Mouse (Mus musculus) retina, postnatal 1 day (tissue): ENCODE results near the gene Fgfr2.

Experiments used
- DNase-seq: peaks from one replicate; pipeline ENCODE4 v3.0.0-alpha.2; 2012

Gene Fgfr2

DNA sequence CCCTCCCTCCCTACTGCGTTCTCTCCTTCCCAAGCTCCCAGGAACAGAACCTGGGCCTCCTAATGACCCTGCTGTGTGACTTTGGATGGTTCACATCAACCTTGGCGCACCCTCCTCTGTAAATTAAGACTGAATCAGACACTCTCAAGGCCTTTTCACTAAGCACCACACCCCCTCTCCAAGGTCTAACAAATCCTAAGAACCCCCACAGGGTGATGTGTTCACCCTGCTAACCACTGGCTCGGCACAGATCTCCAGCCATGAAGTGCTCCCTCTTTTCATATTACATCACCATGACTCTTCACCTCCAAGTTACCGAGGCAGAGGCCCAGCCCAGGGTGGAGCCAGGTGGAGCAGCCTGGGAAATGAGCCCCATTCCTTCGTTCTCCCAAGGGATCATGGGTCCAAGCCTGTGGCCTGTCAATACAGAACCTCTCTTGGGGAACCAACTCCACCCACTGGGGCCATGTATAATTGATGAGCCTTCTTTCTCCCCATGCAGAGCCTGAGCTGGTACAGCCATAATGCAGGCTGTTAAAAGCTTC, 777.6 kb downstream of the Fgfr2 start:
- no peak for DNase-seq

DNA sequence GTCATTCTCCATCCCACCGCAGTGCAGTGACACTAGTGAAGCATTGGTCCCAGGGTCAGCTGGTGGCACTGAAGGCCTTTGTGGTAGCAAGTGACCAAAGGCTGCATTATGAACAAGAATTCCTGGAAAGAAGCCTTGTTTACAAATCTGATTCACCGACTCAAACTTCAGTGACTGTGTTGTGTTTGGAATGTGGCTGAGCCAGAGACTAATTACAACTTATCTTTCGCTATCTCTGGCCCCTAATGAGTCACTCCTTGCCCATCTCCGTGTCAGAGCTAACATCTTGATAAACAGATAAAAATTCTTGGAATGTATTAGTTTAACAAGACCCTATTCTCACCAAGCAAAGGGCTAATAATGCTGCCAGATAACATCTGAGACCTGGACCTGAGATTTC, 778.5 kb downstream of the Fgfr2 start:
- no peak for DNase-seq

DNA sequence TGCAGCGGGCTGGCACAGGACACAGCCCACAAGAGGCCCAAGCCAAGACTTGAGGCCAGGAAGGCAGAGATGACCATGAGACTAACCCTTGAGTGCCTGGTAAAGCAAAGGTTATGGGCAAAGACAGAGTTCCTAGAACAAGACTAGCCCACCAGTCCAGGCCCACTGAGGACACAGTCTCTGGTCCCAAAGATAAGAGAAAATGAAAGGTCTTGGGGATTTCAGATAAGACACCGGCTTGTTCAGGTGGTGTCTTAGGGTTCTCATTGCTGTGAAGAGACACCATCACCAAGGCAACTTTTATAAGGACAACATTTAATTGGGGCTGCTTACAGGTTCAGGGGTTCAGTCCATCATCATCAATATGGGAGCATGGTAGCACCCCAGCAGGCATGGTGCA, 779.2 kb downstream of the Fgfr2 start:
- DNase-seq = no peak

- DNase-seq = no peak
These were observed 780.0 kb downstream of the Fgfr2 start for GRCm38 (mm10) chr7:132343146-132343545.

DNA sequence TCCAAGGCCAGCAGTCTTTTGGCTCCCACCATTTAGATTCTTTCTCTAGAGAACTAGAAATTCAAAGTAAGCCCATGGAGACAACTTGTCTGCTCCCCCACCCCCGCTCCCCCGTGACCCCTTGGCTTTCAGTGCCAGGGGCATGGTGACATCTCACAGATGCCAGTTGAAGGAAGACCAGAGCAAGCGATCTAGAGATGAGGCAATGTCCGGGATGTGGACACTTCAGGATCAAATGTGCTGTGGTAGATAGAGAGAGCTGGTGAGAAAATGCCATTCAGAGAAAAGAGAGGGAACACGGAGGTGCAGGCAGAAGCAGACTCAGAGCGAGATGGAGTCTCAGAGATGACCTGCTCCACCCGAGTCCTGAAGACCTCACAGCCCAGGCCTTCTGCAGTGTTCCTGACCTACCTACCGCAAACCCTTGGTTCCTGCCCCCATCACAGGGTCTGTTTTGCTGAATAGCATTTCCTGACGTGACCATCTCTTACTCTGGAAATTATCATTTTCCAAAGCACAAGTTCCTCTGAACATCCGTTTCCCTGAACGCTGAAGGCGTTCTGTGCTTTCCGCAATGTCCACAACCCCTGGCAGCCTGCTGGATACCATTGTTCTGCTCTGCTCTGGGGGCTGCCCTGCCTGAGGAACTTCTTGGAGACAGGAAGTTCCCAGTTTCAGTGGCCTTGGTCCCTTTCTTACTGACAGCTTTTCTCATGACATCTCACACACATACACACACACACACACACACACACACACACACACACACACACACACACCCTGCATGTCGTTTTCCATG, 783.9 kb downstream of the Fgfr2 start:
- no peak for DNase-seq

DNA sequence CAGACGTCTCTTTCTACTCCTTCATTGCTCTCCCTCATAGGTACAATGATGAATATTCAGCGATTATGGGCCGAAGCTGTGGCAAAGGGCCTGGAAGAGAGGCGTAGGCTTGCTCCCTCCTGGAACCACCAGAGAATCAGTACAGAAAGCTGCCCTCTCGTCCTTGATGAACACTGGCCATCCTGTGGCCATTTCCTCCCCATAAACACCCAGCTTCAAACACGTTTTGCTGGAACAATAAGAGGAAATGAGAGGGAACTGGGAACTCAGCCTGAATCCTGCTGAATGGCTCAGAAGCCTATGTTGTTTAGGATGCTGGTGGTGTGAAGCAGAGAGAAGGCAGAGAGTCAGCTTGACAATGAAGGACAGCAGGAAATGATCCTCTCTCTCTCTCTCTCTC, 784.8 kb downstream of the Fgfr2 start:
- DNase-seq = no peak

- DNase-seq = no peak
These were observed 785.8 kb downstream of the Fgfr2 start for GRCm38 (mm10) chr7:132337268-132337917.

GRCm38 (mm10) chr7:132336781-132337180, 786.4 kb downstream of the Fgfr2 start:
- no peak for DNase-seq

DNA sequence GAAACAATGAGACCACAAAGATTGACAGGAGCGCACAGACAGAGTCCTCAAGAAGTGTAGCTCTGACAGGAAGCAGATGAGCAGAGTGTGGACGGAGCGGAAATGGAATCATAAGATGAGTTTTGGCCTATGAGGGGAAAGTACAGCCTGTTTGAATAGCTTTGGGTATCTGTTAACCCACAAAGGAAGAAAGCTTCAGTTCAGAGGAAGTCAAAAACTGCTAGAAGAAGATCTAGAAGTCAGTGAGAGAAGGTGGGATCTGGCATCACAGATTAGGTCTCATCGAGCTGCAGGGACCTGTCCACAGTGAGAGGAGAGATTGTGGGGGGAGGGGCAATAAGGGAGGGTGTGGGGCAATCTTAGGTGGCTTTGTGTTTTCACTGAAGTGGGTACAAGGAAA, 787.8 kb downstream of the Fgfr2 start:
- DNase-seq = no peak

DNA sequence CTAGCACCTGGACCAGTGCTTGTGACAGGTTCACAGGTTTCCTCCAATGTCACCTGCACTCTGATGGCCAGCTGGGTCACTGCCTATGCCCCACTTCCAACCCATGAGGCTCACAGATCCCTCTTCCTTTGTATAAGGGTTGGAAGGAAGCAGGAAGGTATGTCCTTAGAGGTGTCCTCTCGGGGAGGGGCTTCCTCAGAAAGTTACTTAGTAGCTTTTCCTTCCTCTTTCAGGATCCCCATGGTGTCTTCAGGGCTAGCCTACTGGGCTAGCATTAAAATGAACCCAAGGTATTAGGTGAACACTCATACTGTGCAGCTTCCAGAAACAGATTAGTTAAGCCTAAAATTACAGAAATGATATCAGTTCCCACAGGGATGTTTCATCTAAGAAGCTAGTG, 790.1 kb downstream of the Fgfr2 start:
- DNase-seq = no peak

- DNase-seq = peak; percentile 45
These were observed 791.0 kb downstream of the Fgfr2 start for GRCm38 (mm10) chr7:132332176-132332575.

- DNase-seq = no peak
These were observed 793.0 kb downstream of the Fgfr2 start for GRCm38 (mm10) chr7:132330179-132330578.

DNA sequence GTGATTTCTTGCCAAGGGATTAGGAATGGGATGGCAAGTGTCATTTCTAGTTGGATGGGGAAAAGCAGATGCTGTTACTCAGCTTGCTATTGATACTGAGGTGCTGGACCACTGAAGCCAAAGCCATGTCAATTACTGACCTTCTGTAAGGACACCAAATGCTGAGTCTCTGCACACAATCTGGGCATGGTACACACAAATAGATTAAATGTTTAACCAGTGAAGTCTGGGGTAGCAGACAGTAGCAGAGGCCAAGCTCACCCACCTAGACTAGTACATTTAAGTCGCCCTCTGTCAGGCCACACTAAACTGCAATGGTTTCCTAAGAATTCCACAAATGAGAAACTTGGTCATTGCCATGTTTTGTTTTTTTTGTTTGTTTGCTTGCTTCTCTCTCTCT, 794.5 kb downstream of the Fgfr2 start:
- no peak for DNase-seq

- DNase-seq = no peak
These were observed 797.4 kb downstream of the Fgfr2 start for GRCm38 (mm10) chr7:132325549-132326331.

DNA sequence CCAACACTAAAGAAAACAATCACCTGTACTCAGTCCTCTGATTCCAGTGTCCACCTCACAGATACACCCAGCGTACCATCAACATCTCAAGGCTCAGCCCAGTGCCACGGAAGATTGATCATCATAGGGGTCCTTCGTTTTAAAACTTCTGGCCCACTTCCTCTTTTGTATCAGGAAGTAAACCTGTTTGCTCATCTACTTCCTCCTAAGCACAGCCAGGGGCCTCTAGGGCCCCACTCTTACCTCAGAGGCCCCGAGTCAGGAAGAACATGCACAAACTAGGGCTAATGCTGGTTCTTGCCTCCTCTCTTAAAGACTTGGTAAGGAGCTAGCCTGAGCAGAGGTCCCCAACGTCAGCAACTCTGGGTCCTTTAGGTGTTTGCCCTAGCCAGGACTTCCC, 799.7 kb downstream of the Fgfr2 start:
- no peak for DNase-seq

GRCm38 (mm10) chr7:132321392-132321958, 801.7 kb downstream of the Fgfr2 start:
- DNase-seq = no peak

DNA sequence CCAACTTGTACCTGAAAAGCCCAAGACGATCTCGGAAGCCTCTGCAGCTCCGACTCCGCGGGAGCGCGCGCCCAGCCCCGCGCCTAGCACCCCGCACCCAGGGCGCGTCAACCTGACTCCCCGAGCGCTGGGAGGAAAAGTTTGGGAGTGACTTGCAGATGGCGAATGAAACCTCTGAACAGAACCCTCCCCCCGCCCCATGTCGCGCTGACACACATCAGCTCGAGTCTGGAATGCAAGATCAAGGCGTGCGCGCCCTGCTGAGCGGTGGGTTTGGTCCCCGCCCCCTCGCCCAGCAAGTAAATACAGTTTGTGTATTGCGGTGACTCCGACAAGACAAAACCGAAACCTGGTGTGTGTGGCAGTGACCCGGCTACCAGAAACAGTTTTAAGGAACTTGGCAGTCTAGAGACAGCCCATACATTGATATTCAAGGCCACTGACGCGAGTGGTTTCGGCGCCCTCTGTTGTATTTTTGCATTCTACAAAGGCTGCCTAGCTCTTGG, 806.1 kb downstream of the Fgfr2 start, which contains the start of gene Chst15:
TSS of gene Chst15 (minus strand) at position 193 of the 506 bp plus-strand sequence.
- DNase-seq = peak; percentile 75

- DNase-seq = peak; percentile 72
These were observed 806.8 kb downstream of the Fgfr2 start for GRCm38 (mm10) chr7:132316101-132317035.

GRCm38 (mm10) chr7:132315149-132316091, 807.7 kb downstream of the Fgfr2 start:
- peak; percentile 87 for DNase-seq

GRCm38 (mm10) chr7:132312396-132312795, 810.8 kb downstream of the Fgfr2 start:
- no peak for DNase-seq
